Mouse (Mus musculus): ENCODE results near the gene Tent5b. TPM values are rescaled to one million over a fixed set of nuclear protein-coding genes. Genes with fewer than 3 reads are reported as not detected.
"Not testable (repeated sequence)": the region's sequence is repeated elsewhere in the genome, so short reads cannot be mapped to it uniquely, and the experiment has no call there.

Gene Tent5b
- polyA plus RNA-seq, 1 experiment = 0.30 TPM

- Histone ChIP-seq H3K27me3 (ENCODE audit: control insufficient read depth, insufficient read depth, low read length) (no peaks in the 10 kb centered on the region), H3K4me3 (ENCODE audit: extremely low read depth, insufficient read depth, insufficient read length) (no peak overlapping the region), H3K27ac (ENCODE audit: insufficient read depth, low read length) (peak overlapping the region; percentile 39; the same call in 1 of the 2 replicates), H3K4me1 (ENCODE audit: control insufficient read depth, insufficient read depth, insufficient read length) (no peaks in the 10 kb centered on the region), H3K36me3 (ENCODE audit: control insufficient read depth, insufficient read depth, low read length) (no peaks in the 10 kb centered on the region)
- TF ChIP-seq POLR2A (IDR thresholded peaks at IDR 0.05; ENCODE audit: low read depth, low read length) (no peak), CTCF (IDR thresholded peaks at IDR 0.05; ENCODE audit: extremely low read depth, insufficient read depth, insufficient read length, insufficient replicate concordance) (no peak)
- 17% methylated on average over 5 of the region's 5 CpGs for whole genome bisulfite sequencing
- no peak for DNase-seq (ENCODE audit: low read depth in 1 of 2, low spot score in 2 of 2)
Observed at GRCm38 (mm10) chr4:133506573-133506972, 26.6 kb downstream of the Tent5b start.

GRCm38 (mm10) chr4:133508990-133509389 is 29.1 kb downstream of the Tent5b start:
- Histone ChIP-seq H3K36me3 (ENCODE audit: control insufficient read depth, insufficient read depth, low read length) (no peaks in the 10 kb centered on the region), H3K4me3 (ENCODE audit: extremely low read depth, insufficient read depth, insufficient read length) (no peak overlapping the region), H3K4me1 (ENCODE audit: control insufficient read depth, insufficient read depth, insufficient read length) (no peaks in the 10 kb centered on the region), H3K27ac (ENCODE audit: insufficient read depth, low read length) (no peak overlapping the region), H3K27me3 (ENCODE audit: control insufficient read depth, insufficient read depth, low read length) (no peaks in the 10 kb centered on the region)
- no peak for DNase-seq (ENCODE audit: low read depth in 1 of 2, low spot score in 2 of 2)
- WGBS = 90% methylated on average over 7 of the region's 7 CpGs
- TF ChIP-seq CTCF (IDR thresholded peaks at IDR 0.05; ENCODE audit: extremely low read depth, insufficient read depth, insufficient read length, insufficient replicate concordance) (no peak), POLR2A (IDR thresholded peaks at IDR 0.05; ENCODE audit: low read depth, low read length) (no peak)

- no peaks in the 10 kb centered on the region for H3K36me3 ChIP-seq (ENCODE audit: control insufficient read depth, insufficient read depth, low read length)
- TF ChIP-seq POLR2A (IDR thresholded peaks at IDR 0.05; ENCODE audit: low read depth, low read length) = no peak
- TF ChIP-seq CTCF (IDR thresholded peaks at IDR 0.05; ENCODE audit: extremely low read depth, insufficient read depth, insufficient read length, insufficient replicate concordance) = no peak
- DNase-seq (ENCODE audit: low read depth in 1 of 2, low spot score in 2 of 2) = no peak
- WGBS = 81% methylated on average over 5 of the region's 5 CpGs
- H3K27ac ChIP-seq (ENCODE audit: insufficient read depth, low read length) = no peak overlapping the region
- H3K27me3 ChIP-seq (ENCODE audit: control insufficient read depth, insufficient read depth, low read length) = no peaks in the 10 kb centered on the region
- no peak overlapping the region for H3K4me3 ChIP-seq (ENCODE audit: extremely low read depth, insufficient read depth, insufficient read length)
- H3K4me1 ChIP-seq (ENCODE audit: control insufficient read depth, insufficient read depth, insufficient read length) = no peaks in the 10 kb centered on the region
Observed at GRCm38 (mm10) chr4:133511050-133511449, 31.1 kb downstream of the Tent5b start.

GRCm38 (mm10) chr4:133512511-133512910 is 32.6 kb downstream of the Tent5b start:
- H3K27ac ChIP-seq (ENCODE audit: insufficient read depth, low read length); H3K4me1 ChIP-seq (ENCODE audit: control insufficient read depth, insufficient read depth, insufficient read length); H3K4me3 ChIP-seq (ENCODE audit: extremely low read depth, insufficient read depth, insufficient read length); H3K27me3 ChIP-seq (ENCODE audit: control insufficient read depth, insufficient read depth, low read length); H3K36me3 ChIP-seq (ENCODE audit: control insufficient read depth, insufficient read depth, low read length); DNase-seq (ENCODE audit: low read depth in 1 of 2, low spot score in 2 of 2): not testable (repeated sequence)
- WGBS = 66% methylated on average over 5 of the region's 5 CpGs

- peak; percentile 38 to 52 for DNase-seq (ENCODE audit: low read depth in 1 of 2, low spot score in 2 of 2)
- WGBS = 12% methylated on average over 8 of the region's 8 CpGs
- Histone ChIP-seq H3K4me3 (ENCODE audit: extremely low read depth, insufficient read depth, insufficient read length) (no peak overlapping the region), H3K27ac (ENCODE audit: insufficient read depth, low read length) (no peak overlapping the region), H3K36me3 (ENCODE audit: control insufficient read depth, insufficient read depth, low read length) (no peaks in the 10 kb centered on the region), H3K27me3 (ENCODE audit: control insufficient read depth, insufficient read depth, low read length) (no peaks in the 10 kb centered on the region), H3K4me1 (ENCODE audit: control insufficient read depth, insufficient read depth, insufficient read length) (no peaks in the 10 kb centered on the region)
- no peak for TF ChIP-seq POLR2A (IDR thresholded peaks at IDR 0.05; ENCODE audit: low read depth, low read length)
- TF ChIP-seq CTCF (IDR thresholded peaks at IDR 0.05; ENCODE audit: extremely low read depth, insufficient read depth, insufficient read length, insufficient replicate concordance) = peak; percentile 84; the same call in 1 of the 2 replicates
Observed at GRCm38 (mm10) chr4:133512972-133513371, 33.0 kb downstream of the Tent5b start.

GRCm38 (mm10) chr4:133518601-133519368 is 38.9 kb downstream of the Tent5b start, which contains the start of gene Kdf1:
TSS of gene Kdf1 (plus strand) at chr4:133518963.
- H3K4me3 ChIP-seq (ENCODE audit: extremely low read depth, insufficient read depth, insufficient read length) = peak within 1 kb of the TSS; percentile 33; the same call in 1 of the 2 replicates
- no peak within 1 kb of the TSS for H3K27ac ChIP-seq (ENCODE audit: insufficient read depth, low read length)
- no peaks in the 10 kb centered on the region for H3K36me3 ChIP-seq (ENCODE audit: control insufficient read depth, insufficient read depth, low read length)
- TF ChIP-seq CTCF (IDR thresholded peaks at IDR 0.05; ENCODE audit: extremely low read depth, insufficient read depth, insufficient read length, insufficient replicate concordance) (no peak), POLR2A (IDR thresholded peaks at IDR 0.05; ENCODE audit: low read depth, low read length) (no peak)
- WGBS = 10% methylated on average over 67 of the region's 69 CpGs
- peaks cover 11% of the 10 kb centered on the region; the same call in 1 of the 2 replicates for H3K27me3 ChIP-seq (ENCODE audit: control insufficient read depth, insufficient read depth, low read length)
- peaks cover 7% of the 10 kb centered on the region; the same call in 1 of the 2 replicates for H3K4me1 ChIP-seq (ENCODE audit: control insufficient read depth, insufficient read depth, insufficient read length)
- no peak for DNase-seq (ENCODE audit: low read depth in 1 of 2, low spot score in 2 of 2)

GRCm38 (mm10) chr4:133519369-133519665 is 39.4 kb downstream of the Tent5b start:
- Histone ChIP-seq H3K4me3 (ENCODE audit: extremely low read depth, insufficient read depth, insufficient read length) (peak overlapping the region; percentile 33; the same call in 1 of the 2 replicates), H3K27me3 (ENCODE audit: control insufficient read depth, insufficient read depth, low read length) (peaks cover 11% of the 10 kb centered on the region; the same call in 1 of the 2 replicates), H3K4me1 (ENCODE audit: control insufficient read depth, insufficient read depth, insufficient read length) (peaks cover 7% of the 10 kb centered on the region; the same call in 1 of the 2 replicates), H3K27ac (ENCODE audit: insufficient read depth, low read length) (no peak overlapping the region), H3K36me3 (ENCODE audit: control insufficient read depth, insufficient read depth, low read length) (no peaks in the 10 kb centered on the region)
- WGBS = 21% methylated on average over 25 of the region's 25 CpGs
- TF ChIP-seq CTCF (IDR thresholded peaks at IDR 0.05; ENCODE audit: extremely low read depth, insufficient read depth, insufficient read length, insufficient replicate concordance) = no peak
- no peak for TF ChIP-seq POLR2A (IDR thresholded peaks at IDR 0.05; ENCODE audit: low read depth, low read length)
- no peak for DNase-seq (ENCODE audit: low read depth in 1 of 2, low spot score in 2 of 2)

Measured in spleen, adult 2 months (tissue).